Mouse (Mus musculus): Measurements from ENCODE around the gene Cdon. TPM values are rescaled to one million over a fixed set of nuclear protein-coding genes. Genes with fewer than 3 reads are reported as not detected.

The Cdon gene
- polyA plus RNA-seq, 1 experiment from 2014 or later = 1.9 TPM

DNA sequence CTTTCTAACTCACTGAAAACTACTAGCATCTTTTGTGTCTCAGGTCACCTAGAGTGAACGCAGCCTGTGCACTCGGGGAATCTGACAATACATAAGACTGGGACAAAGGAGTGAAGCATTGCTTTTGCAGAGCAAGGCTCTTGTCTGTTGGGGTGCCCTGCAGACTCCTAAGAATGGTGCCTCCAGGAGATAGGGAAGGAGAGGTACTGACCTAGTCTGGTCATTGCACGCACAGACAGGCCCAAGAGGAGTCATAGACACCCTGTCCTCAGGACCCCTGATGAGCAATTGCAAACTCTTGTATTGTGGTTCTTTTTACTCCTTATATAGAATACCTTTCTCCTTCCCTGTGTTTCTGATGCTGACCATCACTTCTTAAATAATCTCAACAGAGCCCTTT, 13.4 kb downstream of the Cdon start:
- H3K27me3 ChIP-seq (replicated peaks; ENCODE audit: control insufficient read depth, insufficient read depth, low read length) = no peaks in the 10 kb centered on the region
- TF ChIP-seq CTCF (IDR thresholded peaks at IDR 0.05; ENCODE audit: low read depth) = no peak
- no peaks in the 10 kb centered on the region for H3K4me1 ChIP-seq (replicated peaks; ENCODE audit: control insufficient read depth, insufficient read depth, low read length)
- 84% methylated on average over 3 of the region's 3 CpGs for WGBS
- no peaks in the 10 kb centered on the region for H3K9me3 ChIP-seq (ENCODE audit: control insufficient read depth)
- no peak overlapping the region for H3K9ac ChIP-seq (ENCODE audit: low read depth, low read length)
- no peak overlapping the region for H3K27ac ChIP-seq (ENCODE audit: low read depth, low read length)
- H3K36me3 ChIP-seq (ENCODE audit: control insufficient read depth, insufficient read depth) = no peaks in the 10 kb centered on the region
- ATAC-seq = no peak
- no peak overlapping the region for H3K4me2 ChIP-seq (replicated peaks; ENCODE audit: low read depth)
- no peak overlapping the region for H3K4me3 ChIP-seq (ENCODE audit: low read depth, low read length)

DNA sequence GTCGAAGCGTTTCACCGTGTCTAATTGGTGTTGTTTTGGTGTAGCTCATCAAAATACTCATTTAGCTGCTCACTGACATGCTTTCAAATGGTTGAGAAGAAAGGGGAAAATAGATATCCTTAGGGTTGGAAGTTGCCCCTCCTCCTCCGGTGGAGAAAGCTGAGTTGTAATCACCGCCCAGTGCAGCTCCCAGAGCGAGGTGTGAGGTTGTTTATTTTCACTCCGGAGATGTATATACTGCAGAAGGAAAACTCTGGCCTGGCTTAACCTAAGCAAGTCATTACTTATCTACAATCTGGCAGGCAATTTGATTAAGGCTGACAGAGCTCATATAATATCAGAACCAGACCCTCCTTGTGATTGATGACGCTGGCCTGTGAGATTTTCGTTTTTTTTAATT, 14.6 kb downstream of the Cdon start:
- 42% methylated on average over 9 of the region's 9 CpGs for WGBS

DNA sequence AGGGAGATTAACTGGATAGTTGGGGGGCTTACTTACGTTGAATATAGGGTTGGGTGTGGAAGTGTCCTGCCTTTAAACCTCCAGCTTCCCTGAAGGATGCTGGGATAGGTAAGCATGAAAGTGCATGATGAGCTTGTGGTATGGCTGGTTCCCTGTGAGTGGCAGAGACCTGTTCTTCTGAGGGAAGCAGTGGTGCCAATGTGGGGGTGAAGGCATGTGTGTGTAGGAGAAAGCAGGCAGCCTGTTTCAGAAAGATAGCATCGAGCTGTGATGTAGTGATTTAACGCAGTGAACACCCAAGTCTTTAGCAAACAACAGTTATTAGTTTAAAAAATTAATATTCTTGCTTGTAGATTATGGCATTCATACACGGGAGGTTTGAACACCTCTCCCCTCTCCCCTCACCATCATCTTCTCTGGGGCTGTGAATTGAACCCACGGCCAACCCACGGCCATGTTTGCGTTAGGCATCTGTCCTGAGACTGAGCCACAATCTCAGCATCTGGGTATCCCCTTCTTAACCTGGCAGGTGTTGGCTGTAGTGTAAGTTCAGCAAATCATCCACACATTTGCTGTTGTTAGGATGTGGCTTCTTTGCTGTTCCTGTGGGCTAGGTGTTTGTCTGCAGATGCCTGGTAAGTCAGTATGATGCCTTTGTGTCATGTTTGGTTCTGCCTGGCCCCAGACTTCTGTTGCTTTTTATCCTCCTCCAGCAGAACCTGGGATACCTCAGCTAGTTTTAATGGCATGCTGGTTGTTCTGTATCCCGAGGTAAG, 17.5 kb downstream of the Cdon start:
- H3K4me1 ChIP-seq (replicated peaks; ENCODE audit: control insufficient read depth, insufficient read depth, low read length) = no peaks in the 10 kb centered on the region
- no peak overlapping the region for H3K27ac ChIP-seq (ENCODE audit: low read depth, low read length)
- H3K4me2 ChIP-seq (replicated peaks; ENCODE audit: low read depth) = no peak overlapping the region
- H3K9ac ChIP-seq (ENCODE audit: low read depth, low read length) = no peak overlapping the region
- no peak for ATAC-seq
- 85% methylated on average over 8 of the region's 8 CpGs for WGBS
- H3K4me3 ChIP-seq (ENCODE audit: low read depth, low read length) = no peak overlapping the region
- no peaks in the 10 kb centered on the region for H3K9me3 ChIP-seq (ENCODE audit: control insufficient read depth)
- TF ChIP-seq CTCF (IDR thresholded peaks at IDR 0.05; ENCODE audit: low read depth) = no peak
- no peaks in the 10 kb centered on the region for H3K27me3 ChIP-seq (replicated peaks; ENCODE audit: control insufficient read depth, insufficient read depth, low read length)
- H3K36me3 ChIP-seq (ENCODE audit: control insufficient read depth, insufficient read depth) = no peaks in the 10 kb centered on the region

More for the DNA sequence above, 14.6 kb downstream of the Cdon start:
- H3K36me3 ChIP-seq (ENCODE audit: control insufficient read depth, insufficient read depth) = no peaks in the 10 kb centered on the region
- no peaks in the 10 kb centered on the region for H3K27me3 ChIP-seq (replicated peaks; ENCODE audit: control insufficient read depth, insufficient read depth, low read length)
- H3K4me2 ChIP-seq (replicated peaks; ENCODE audit: low read depth) = no peak overlapping the region
- no peaks in the 10 kb centered on the region for H3K9me3 ChIP-seq (ENCODE audit: control insufficient read depth)
- H3K9ac ChIP-seq (ENCODE audit: low read depth, low read length) = no peak overlapping the region
- no peak overlapping the region for H3K27ac ChIP-seq (ENCODE audit: low read depth, low read length)
- TF ChIP-seq CTCF (IDR thresholded peaks at IDR 0.05; ENCODE audit: low read depth) = no peak
- no peak for ATAC-seq
- H3K4me1 ChIP-seq (replicated peaks; ENCODE audit: control insufficient read depth, insufficient read depth, low read length) = no peaks in the 10 kb centered on the region
- H3K4me3 ChIP-seq (ENCODE audit: low read depth, low read length) = no peak overlapping the region

DNA sequence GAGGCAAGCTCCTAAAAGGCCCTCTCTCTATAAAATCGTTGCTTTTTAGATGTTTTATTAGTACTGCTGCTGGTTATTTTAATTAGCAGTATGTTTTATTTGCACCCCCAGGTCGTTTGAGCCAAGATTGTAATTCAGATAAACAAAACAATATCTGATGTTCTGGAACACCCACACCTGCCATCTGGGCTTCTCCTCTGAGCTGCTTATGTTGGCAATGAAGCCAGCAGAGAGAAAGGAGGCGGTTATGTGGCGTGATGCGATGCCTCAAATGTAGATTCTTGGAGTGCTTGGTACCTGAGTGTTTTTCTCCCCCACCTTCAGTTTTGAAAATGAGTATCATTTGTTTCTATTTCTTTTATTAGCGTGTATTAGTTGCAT, 18.1 kb downstream of the Cdon start:
- Histone ChIP-seq H3K4me2 (replicated peaks; ENCODE audit: low read depth) (no peak overlapping the region), H3K36me3 (ENCODE audit: control insufficient read depth, insufficient read depth) (no peaks in the 10 kb centered on the region), H3K27me3 (replicated peaks; ENCODE audit: control insufficient read depth, insufficient read depth, low read length) (no peaks in the 10 kb centered on the region), H3K9ac (ENCODE audit: low read depth, low read length) (no peak overlapping the region), H3K4me1 (replicated peaks; ENCODE audit: control insufficient read depth, insufficient read depth, low read length) (no peaks in the 10 kb centered on the region; the same call in 1 of the 2 replicates), H3K27ac (ENCODE audit: low read depth, low read length) (no peak overlapping the region), H3K9me3 (ENCODE audit: control insufficient read depth) (no peaks in the 10 kb centered on the region), H3K4me3 (ENCODE audit: low read depth, low read length) (no peak overlapping the region)
- no peak for TF ChIP-seq CTCF (IDR thresholded peaks at IDR 0.05; ENCODE audit: low read depth)
- WGBS = 69% methylated on average over 6 of the region's 6 CpGs
- no peak for ATAC-seq

DNA sequence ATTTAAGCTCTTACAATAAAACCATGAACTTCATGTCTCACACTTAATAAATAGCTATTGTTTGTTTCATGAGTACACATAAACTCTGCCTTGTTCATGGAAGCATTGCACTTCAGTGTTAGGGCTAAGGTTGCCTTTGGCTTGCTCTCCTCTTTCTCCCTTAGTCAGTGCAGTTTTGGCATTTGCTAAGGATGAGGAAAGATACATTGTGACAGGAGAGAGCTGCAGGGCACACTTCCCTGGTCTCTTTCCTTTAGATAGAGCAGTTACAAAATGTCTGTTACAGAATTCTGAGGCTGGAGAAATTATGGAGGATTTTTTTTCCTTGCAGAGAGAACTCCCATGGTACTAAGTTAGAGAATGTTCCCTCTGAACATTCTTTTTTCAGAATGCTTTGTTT, 18.8 kb downstream of the Cdon start:
- TF ChIP-seq CTCF (IDR thresholded peaks at IDR 0.05; ENCODE audit: low read depth) = no peak
- H3K36me3 ChIP-seq (ENCODE audit: control insufficient read depth, insufficient read depth) = no peaks in the 10 kb centered on the region
- no peak overlapping the region for H3K4me3 ChIP-seq (ENCODE audit: low read depth, low read length)
- no peaks in the 10 kb centered on the region for H3K27me3 ChIP-seq (replicated peaks; ENCODE audit: control insufficient read depth, insufficient read depth, low read length)
- no peak for ATAC-seq
- no peak overlapping the region for H3K27ac ChIP-seq (ENCODE audit: low read depth, low read length)
- H3K4me2 ChIP-seq (replicated peaks; ENCODE audit: low read depth) = no peak overlapping the region
- H3K9ac ChIP-seq (ENCODE audit: low read depth, low read length) = no peak overlapping the region
- H3K9me3 ChIP-seq (ENCODE audit: control insufficient read depth) = no peaks in the 10 kb centered on the region
- no peaks in the 10 kb centered on the region; the same call in 1 of the 2 replicates for H3K4me1 ChIP-seq (replicated peaks; ENCODE audit: control insufficient read depth, insufficient read depth, low read length)

DNA sequence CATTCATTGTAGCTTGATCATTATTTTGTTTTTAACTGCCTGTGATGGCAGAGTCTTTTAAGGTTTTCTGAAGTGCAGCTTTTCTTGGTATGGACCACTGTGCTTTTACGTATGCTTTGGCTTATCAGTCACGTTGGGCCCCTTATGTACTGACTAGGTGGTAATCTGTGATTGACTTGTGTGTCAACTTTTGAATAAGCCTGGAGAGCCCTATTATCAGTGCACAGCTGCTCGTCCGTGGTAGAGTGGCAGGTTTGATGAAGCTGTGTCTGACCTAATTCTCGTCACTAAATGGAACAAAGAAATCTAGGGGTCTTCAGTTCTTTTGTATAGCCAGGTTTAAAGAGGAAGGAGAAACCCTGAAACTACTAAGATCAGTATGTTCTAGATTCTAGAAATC, 21.5 kb downstream of the Cdon start:
- Histone ChIP-seq H3K9ac (ENCODE audit: low read depth, low read length) (no peak overlapping the region), H3K27ac (ENCODE audit: low read depth, low read length) (no peak overlapping the region), H3K4me1 (replicated peaks; ENCODE audit: control insufficient read depth, insufficient read depth, low read length) (no peaks in the 10 kb centered on the region; the same call in 1 of the 2 replicates), H3K36me3 (ENCODE audit: control insufficient read depth, insufficient read depth) (no peaks in the 10 kb centered on the region), H3K27me3 (replicated peaks; ENCODE audit: control insufficient read depth, insufficient read depth, low read length) (no peaks in the 10 kb centered on the region), H3K9me3 (ENCODE audit: control insufficient read depth) (no peaks in the 10 kb centered on the region), H3K4me2 (replicated peaks; ENCODE audit: low read depth) (no peak overlapping the region), H3K4me3 (ENCODE audit: low read depth, low read length) (no peak overlapping the region)
- 49% methylated on average over 5 of the region's 5 CpGs for WGBS
- ATAC-seq = no peak
- TF ChIP-seq CTCF (IDR thresholded peaks at IDR 0.05; ENCODE audit: low read depth) = no peak
